Mouse (Mus musculus): ENCODE measurements around the gene Grasp. TPM values are rescaled to one million over a fixed set of nuclear protein-coding genes. Genes with fewer than 3 reads are reported as not detected.

Gene Grasp
- polyA plus RNA-seq, 1 experiment = 0.05 TPM

DNA sequence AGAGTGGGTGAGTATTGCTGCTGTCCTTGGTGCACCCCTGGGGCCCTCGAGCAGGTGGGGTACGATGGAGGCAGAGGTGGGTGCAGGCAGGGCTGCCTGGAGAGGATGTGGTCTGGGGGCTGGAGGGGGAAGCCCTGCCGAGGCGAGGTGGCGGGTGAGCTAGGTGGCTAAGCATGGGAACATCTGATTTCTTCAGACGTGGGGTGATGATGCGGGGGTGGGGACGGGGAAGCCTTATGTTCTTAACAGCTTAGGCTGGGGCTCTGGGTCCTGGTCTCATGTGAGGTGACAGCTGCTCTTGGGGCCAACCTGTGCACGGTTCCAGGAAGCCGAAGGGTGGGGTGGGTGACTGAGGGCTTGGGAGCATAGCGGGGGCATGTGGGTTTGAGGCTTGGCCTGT lies 34.4 kb downstream of the Grasp start:
- Histone ChIP-seq H3K9me3 (ENCODE audit: control insufficient read depth, low read length) (no peaks in the 10 kb centered on the region), H3K36me3 (ENCODE audit: control insufficient read depth) (no peaks in the 10 kb centered on the region), H3K4me3 (replicated peaks) (no peak overlapping the region), H3K27me3 (ENCODE audit: control insufficient read depth) (peaks cover 34% of the 10 kb centered on the region), H3K4me1 (ENCODE audit: control insufficient read depth) (peaks cover 5% of the 10 kb centered on the region)
- TF ChIP-seq GATA1 (IDR thresholded peaks at IDR 0.05; ENCODE audit: low read length) = no peak
- TF ChIP-seq TAL1 (IDR thresholded peaks at IDR 0.05; ENCODE audit: low read length) = no peak

- H3K4me3 ChIP-seq (replicated peaks) = no peak overlapping the region
- H3K4me1 ChIP-seq (ENCODE audit: control insufficient read depth) = peaks cover 5% of the 10 kb centered on the region
- H3K27me3 ChIP-seq (ENCODE audit: control insufficient read depth) = peaks cover 19% of the 10 kb centered on the region
- no peaks in the 10 kb centered on the region for H3K9me3 ChIP-seq (ENCODE audit: control insufficient read depth, low read length)
- H3K36me3 ChIP-seq (ENCODE audit: control insufficient read depth) = no peaks in the 10 kb centered on the region
- TF ChIP-seq GATA1 (IDR thresholded peaks at IDR 0.05; ENCODE audit: low read length) = no peak
- no peak for TF ChIP-seq TAL1 (IDR thresholded peaks at IDR 0.05; ENCODE audit: low read length)
Observed at GRCm38 (mm10) chr15:101259922-101260321, 35.9 kb downstream of the Grasp start.

GRCm38 (mm10) chr15:101260387-101260786 lies 36.4 kb downstream of the Grasp start:
- Histone ChIP-seq H3K9me3 (ENCODE audit: control insufficient read depth, low read length) (no peaks in the 10 kb centered on the region), H3K4me1 (ENCODE audit: control insufficient read depth) (peaks cover 5% of the 10 kb centered on the region), H3K4me3 (replicated peaks) (no peak overlapping the region), H3K27me3 (ENCODE audit: control insufficient read depth) (peaks cover 17% of the 10 kb centered on the region), H3K36me3 (ENCODE audit: control insufficient read depth) (no peaks in the 10 kb centered on the region)
- TF ChIP-seq TAL1 (IDR thresholded peaks at IDR 0.05; ENCODE audit: low read length) (no peak), GATA1 (IDR thresholded peaks at IDR 0.05; ENCODE audit: low read length) (no peak)

DNA sequence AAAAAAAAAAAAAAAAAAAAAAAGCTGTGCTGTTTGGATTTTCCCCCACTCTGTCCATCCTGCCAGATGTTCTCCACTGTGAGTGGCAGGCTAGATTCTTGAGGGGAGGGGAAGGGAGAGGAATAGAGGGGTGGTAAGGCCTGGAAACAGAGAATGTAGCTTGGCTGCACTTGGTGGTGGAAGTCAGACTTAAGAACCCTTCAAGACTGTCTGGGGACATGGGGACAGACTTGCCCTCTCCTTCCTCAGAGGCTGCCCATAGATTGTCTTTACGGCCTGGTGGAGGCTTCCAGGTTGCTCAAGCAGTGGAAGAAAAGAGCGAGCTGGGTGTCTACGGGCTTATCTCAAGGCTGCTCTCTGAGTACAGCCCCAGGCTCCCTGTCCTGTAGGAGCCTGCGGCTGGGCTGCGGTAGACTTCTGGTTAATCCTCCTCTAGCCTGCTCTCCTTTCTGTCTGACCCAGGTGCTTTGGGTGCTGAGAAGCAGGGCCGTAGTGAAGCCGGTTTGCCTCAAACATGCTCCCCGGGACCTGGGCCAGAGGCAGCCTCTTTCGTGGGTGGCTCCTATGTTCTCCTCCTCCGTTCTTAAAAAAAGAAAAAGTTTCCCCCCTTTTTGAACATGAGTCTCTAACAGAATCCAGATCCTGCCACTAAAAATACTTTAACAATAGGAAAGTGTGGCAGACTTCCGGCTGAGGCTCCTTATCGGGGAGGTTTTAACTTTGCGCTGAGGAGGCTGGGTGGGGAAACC lies 37.1 kb downstream of the Grasp start:
- Histone ChIP-seq H3K4me3 (replicated peaks) (no peak overlapping the region), H3K4me1 (ENCODE audit: control insufficient read depth) (peaks cover 6% of the 10 kb centered on the region)
- TF ChIP-seq TAL1 (IDR thresholded peaks at IDR 0.05; ENCODE audit: low read length) = no peak
- TF ChIP-seq GATA1 (IDR thresholded peaks at IDR 0.05; ENCODE audit: low read length) = no peak

DNA sequence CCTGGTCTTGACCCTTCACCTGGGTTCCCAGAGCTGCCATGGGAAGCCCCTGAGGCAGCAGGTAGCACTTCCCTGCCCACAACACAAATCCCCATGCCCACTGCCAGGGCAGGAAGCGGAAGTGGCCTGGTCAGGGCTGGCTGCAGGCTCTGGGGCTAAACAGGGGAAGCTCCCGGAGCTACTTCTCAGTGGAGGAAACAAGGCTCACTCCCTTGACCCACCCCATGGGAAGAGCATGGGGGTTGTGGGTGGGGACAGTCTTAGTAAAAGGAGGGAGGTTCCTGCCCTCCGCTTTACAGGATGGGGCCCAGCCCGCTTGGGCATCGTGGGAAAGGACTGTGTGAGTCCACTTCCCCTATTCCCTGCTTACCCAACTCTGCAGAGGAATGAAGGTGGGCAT lies 38.5 kb downstream of the Grasp start:
- Histone ChIP-seq H3K9me3 (ENCODE audit: control insufficient read depth, low read length) (no peaks in the 10 kb centered on the region; the same call in 1 of the 2 replicates), H3K36me3 (ENCODE audit: control insufficient read depth) (no peaks in the 10 kb centered on the region), H3K4me3 (replicated peaks) (no peak overlapping the region), H3K4me1 (ENCODE audit: control insufficient read depth) (peaks cover 8% of the 10 kb centered on the region), H3K27me3 (ENCODE audit: control insufficient read depth) (peaks cover 25% of the 10 kb centered on the region)
- TF ChIP-seq TAL1 (IDR thresholded peaks at IDR 0.05; ENCODE audit: low read length) (no peak), GATA1 (IDR thresholded peaks at IDR 0.05; ENCODE audit: low read length) (no peak)

More for the DNA sequence above, 37.1 kb downstream of the Grasp start:
- no peaks in the 10 kb centered on the region for H3K36me3 ChIP-seq (ENCODE audit: control insufficient read depth)
- peaks cover 18% of the 10 kb centered on the region for H3K27me3 ChIP-seq (ENCODE audit: control insufficient read depth)
- no peaks in the 10 kb centered on the region; the same call in 1 of the 2 replicates for H3K9me3 ChIP-seq (ENCODE audit: control insufficient read depth, low read length)

- Histone ChIP-seq H3K9me3 (ENCODE audit: control insufficient read depth, low read length) (no peaks in the 10 kb centered on the region; the same call in 1 of the 2 replicates), H3K27me3 (ENCODE audit: control insufficient read depth) (peaks cover 42% of the 10 kb centered on the region), H3K36me3 (ENCODE audit: control insufficient read depth) (no peaks in the 10 kb centered on the region), H3K4me3 (replicated peaks) (peak overlapping the region; percentile 16), H3K4me1 (ENCODE audit: control insufficient read depth) (peaks cover 5% of the 10 kb centered on the region)
- TF ChIP-seq TAL1 (IDR thresholded peaks at IDR 0.05; ENCODE audit: low read length) (no peak), GATA1 (IDR thresholded peaks at IDR 0.05; ENCODE audit: low read length) (no peak)
Observed at GRCm38 (mm10) chr15:101266132-101266963, 42.4 kb downstream of the Grasp start.

- Histone ChIP-seq H3K4me3 (replicated peaks) (peak overlapping the region; percentile 16), H3K36me3 (ENCODE audit: control insufficient read depth) (no peaks in the 10 kb centered on the region), H3K27me3 (ENCODE audit: control insufficient read depth) (peaks cover 42% of the 10 kb centered on the region), H3K9me3 (ENCODE audit: control insufficient read depth, low read length) (no peaks in the 10 kb centered on the region; the same call in 1 of the 2 replicates), H3K4me1 (ENCODE audit: control insufficient read depth) (peaks cover 3% of the 10 kb centered on the region)
- TF ChIP-seq TAL1 (IDR thresholded peaks at IDR 0.05; ENCODE audit: low read length) = no peak
- TF ChIP-seq GATA1 (IDR thresholded peaks at IDR 0.05; ENCODE audit: low read length) = no peak
Observed at GRCm38 (mm10) chr15:101267053-101268032, 43.4 kb downstream of the Grasp start.

DNA sequence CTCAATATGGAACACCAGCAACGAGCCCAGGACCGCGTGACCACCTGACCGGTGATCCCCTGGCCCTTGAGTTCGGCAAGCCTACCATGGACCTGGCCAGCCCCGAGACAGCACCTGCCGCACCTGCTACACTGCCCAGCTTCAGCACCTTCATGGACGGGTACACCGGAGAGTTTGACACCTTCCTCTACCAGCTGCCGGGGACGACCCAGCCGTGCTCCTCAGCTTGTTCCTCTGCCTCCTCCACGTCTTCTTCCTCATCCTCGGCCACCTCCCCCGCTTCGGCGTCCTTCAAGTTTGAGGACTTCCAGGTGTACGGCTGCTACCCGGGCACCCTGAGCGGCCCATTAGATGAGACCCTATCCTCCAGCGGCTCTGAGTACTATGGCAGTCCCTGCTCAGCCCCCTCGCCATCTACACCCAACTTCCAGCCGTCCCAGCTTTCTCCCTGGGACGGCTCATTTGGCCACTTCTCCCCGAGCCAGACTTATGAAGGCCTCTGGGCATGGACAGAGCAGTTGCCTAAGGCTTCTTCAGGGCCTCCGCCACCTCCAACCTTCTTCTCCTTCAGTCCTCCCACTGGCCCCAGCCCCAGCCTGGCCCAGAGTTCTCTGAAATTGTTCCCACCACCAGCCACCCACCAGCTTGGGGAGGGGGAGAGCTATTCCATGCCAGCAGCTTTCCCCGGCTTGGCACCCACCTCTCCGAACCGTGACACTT lies 46.3 kb downstream of the Grasp start:
- H3K36me3 ChIP-seq (ENCODE audit: control insufficient read depth) = no peaks in the 10 kb centered on the region
- TF ChIP-seq GATA1 (IDR thresholded peaks at IDR 0.05; ENCODE audit: low read length) = no peak
- no peak for TF ChIP-seq TAL1 (IDR thresholded peaks at IDR 0.05; ENCODE audit: low read length)
- no peaks in the 10 kb centered on the region; the same call in 1 of the 2 replicates for H3K9me3 ChIP-seq (ENCODE audit: control insufficient read depth, low read length)
- no peak overlapping the region for H3K4me3 ChIP-seq (replicated peaks)
- H3K27me3 ChIP-seq (ENCODE audit: control insufficient read depth) = peaks cover 40% of the 10 kb centered on the region
- H3K4me1 ChIP-seq (ENCODE audit: control insufficient read depth) = peaks cover 3% of the 10 kb centered on the region

Data from erythroblast, embryonic 14.5 days (primary cell).